Mouse (Mus musculus): ENCODE results near the gene Pla2g4f. TPM values are rescaled to one million over a fixed set of nuclear protein-coding genes. Genes with fewer than 3 reads are reported as not detected.

Gene Pla2g4f
- not detected in 2 replicates for polyA plus RNA-seq (2014; fragmentation: Nextera tagmentation; extraction: Ambion mirVana)

DNA sequence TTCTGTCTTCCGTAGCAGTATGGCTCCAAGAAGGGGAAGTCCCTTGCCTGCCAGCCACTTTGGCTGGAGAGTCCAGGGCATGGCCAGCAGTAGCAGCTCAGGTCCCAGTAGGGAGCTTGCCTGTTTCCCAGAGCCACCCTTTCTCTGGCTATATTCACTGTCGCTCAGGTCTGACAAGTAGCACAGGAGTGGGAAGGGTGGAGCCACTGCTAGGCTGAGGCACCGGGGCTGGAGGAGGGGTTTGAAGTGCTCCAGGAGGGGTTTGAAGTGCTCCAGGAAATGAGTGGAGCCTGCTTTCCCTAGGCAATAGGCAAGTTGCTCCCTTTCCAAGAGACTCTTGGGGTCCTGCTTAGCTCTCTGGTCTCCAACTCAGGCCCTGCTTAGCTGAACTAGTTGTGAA, at the start of gene Pla2g4f:
TSS of gene Pla2g4f (minus strand) at position 190 of the 400 bp plus-strand sequence.
- WGBS (ENCODE audit: insufficient replicate concordance), result 41% methylated on average over 3 of the region's 3 CpGs
- H3K4me3 ChIP-seq (ENCODE audit: low read depth, low read length), result no peak within 1 kb of the TSS
- no peak for ATAC-seq (replicated peaks; ENCODE audit: insufficient number of reproducible peaks, low FRiP score, low TSS enrichment)
- no peak within 1 kb of the TSS for H3K27ac ChIP-seq (ENCODE audit: low read depth, low read length)
- peaks cover 5% of the 10 kb centered on the region; the same call in 1 of the 2 replicates for H3K36me3 ChIP-seq (ENCODE audit: control insufficient read depth, insufficient read depth, low read length)
- H3K9me3 ChIP-seq (replicated peaks; ENCODE audit: control insufficient read depth, low read length), result no peaks in the 10 kb centered on the region
- no peak within 1 kb of the TSS for H3K4me2 ChIP-seq
- no peak within 1 kb of the TSS for H3K9ac ChIP-seq (ENCODE audit: low read depth, low read length)
- no peaks in the 10 kb centered on the region for H3K4me1 ChIP-seq (ENCODE audit: control insufficient read depth, insufficient read depth, low read length)
- no peaks in the 10 kb centered on the region for H3K27me3 ChIP-seq (ENCODE audit: control insufficient read depth, insufficient read depth, low read length)

GRCm38 (mm10) chr2:120360425-120360824, 46.5 kb upstream of the Pla2g4f start:
- peaks cover 19% of the 10 kb centered on the region for H3K36me3 ChIP-seq (ENCODE audit: control insufficient read depth, insufficient read depth, low read length)

DNA sequence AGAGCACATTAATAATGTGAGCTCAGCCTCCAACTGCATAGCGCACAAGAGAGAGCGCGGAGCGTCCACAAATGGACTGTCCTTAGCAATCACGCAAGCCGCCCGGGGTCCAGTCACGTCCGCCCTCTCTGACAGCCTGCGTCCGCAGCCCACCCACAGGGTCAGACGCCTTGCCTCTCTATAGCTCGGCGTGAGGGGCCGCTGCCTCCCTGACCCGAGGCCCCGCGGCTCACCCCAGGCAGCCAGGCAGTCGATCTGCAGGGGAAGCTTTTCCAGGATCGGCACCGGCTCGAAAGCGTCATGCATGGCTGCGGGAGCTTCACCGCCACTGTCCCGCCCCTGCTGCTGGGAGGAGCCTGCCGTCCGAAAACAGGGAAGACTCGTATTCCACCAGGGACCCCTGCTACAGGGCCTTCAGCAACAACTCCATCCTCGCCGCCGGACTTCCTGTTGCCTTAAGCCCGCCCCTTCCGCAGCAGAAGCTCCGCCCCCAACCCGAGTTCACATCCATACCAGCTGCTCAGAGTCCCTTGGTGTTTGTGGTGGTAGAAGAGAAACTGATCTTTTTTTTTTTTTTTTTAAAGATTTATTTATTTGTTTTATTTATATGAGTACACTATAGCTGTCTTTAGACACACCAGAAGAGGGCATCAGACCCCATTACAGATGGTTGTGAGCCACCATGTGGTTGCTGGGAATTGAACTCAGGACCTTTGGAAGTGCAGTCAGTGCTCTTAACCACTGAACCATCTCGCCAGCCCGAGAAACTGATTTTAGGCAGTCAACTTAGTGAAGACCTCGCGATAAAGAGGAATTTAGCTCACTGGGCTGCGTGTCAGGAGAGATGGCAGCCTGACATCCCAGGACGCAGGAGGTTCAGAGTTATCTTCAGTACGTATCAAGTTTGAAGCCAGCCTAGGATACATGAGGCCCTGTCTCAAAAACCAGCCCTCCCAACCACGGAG, 39.0 kb upstream of the Pla2g4f start, which contains the start of gene Vps39:
TSS of gene Vps39 (minus strand) at position 456 of the 965 bp plus-strand sequence.
- no peaks in the 10 kb centered on the region for H3K9me3 ChIP-seq (replicated peaks; ENCODE audit: control insufficient read depth, low read length)
- H3K27ac ChIP-seq (ENCODE audit: low read depth, low read length), result peak within 1 kb of the TSS; percentile 68; the same call in 1 of the 2 replicates
- no peaks in the 10 kb centered on the region for H3K27me3 ChIP-seq (ENCODE audit: control insufficient read depth, insufficient read depth, low read length)
- H3K4me2 ChIP-seq, result peak within 1 kb of the TSS; percentile 79
- H3K9ac ChIP-seq (ENCODE audit: low read depth, low read length), result peak within 1 kb of the TSS; percentile 90
- H3K4me3 ChIP-seq (ENCODE audit: low read depth, low read length), result peak within 1 kb of the TSS; percentile 93
- peaks cover 17% of the 10 kb centered on the region for H3K36me3 ChIP-seq (ENCODE audit: control insufficient read depth, insufficient read depth, low read length)
- 12% methylated on average over 44 of the region's 44 CpGs for WGBS (ENCODE audit: insufficient replicate concordance)
- H3K4me1 ChIP-seq (ENCODE audit: control insufficient read depth, insufficient read depth, low read length), result peaks cover 13% of the 10 kb centered on the region
- peak; percentile 91 for ATAC-seq (replicated peaks; ENCODE audit: insufficient number of reproducible peaks, low FRiP score, low TSS enrichment)

More at GRCm38 (mm10) chr2:120360425-120360824, 46.5 kb upstream of the Pla2g4f start:
- no peak for ATAC-seq (replicated peaks; ENCODE audit: insufficient number of reproducible peaks, low FRiP score, low TSS enrichment)
- H3K27ac ChIP-seq (ENCODE audit: low read depth, low read length), result no peak overlapping the region
- no peaks in the 10 kb centered on the region for H3K9me3 ChIP-seq (replicated peaks; ENCODE audit: control insufficient read depth, low read length)
- no peaks in the 10 kb centered on the region for H3K4me1 ChIP-seq (ENCODE audit: control insufficient read depth, insufficient read depth, low read length)
- H3K27me3 ChIP-seq (ENCODE audit: control insufficient read depth, insufficient read depth, low read length), result no peaks in the 10 kb centered on the region
- WGBS (ENCODE audit: insufficient replicate concordance), result 91% methylated on average over 1 of the region's 1 CpGs
- H3K4me2 ChIP-seq, result no peak overlapping the region
- no peak overlapping the region for H3K9ac ChIP-seq (ENCODE audit: low read depth, low read length)
- H3K4me3 ChIP-seq (ENCODE audit: low read depth, low read length), result no peak overlapping the region

DNA sequence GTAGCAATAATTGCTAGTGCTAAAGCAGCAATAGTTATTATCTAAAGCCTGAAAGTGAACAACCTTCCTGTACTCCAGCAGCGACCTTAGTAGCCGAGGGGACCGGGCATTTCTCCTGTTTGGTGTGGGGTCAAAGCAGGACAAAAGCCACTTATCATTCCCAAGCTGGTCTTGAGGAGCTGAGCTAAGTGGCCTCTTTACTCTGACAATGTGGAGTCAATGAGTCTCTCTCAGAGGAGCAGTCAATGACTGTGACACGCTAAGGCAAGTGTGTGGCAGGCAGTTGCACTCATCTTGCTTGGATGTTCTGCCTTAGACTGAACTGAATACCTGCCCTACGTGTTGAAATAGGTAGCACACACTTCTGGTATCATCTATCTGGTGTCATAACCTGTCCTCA, 37.4 kb upstream of the Pla2g4f start:
- Histone ChIP-seq H3K36me3 (ENCODE audit: control insufficient read depth, insufficient read depth, low read length) (peaks cover 18% of the 10 kb centered on the region), H3K9ac (ENCODE audit: low read depth, low read length) (no peak overlapping the region), H3K4me1 (ENCODE audit: control insufficient read depth, insufficient read depth, low read length) (peaks cover 13% of the 10 kb centered on the region), H3K4me2 (no peak overlapping the region; the same call in 1 of the 2 replicates), H3K27me3 (ENCODE audit: control insufficient read depth, insufficient read depth, low read length) (no peaks in the 10 kb centered on the region), H3K4me3 (ENCODE audit: low read depth, low read length) (no peak overlapping the region), H3K9me3 (replicated peaks; ENCODE audit: control insufficient read depth, low read length) (no peaks in the 10 kb centered on the region), H3K27ac (ENCODE audit: low read depth, low read length) (no peak overlapping the region)
- ATAC-seq (replicated peaks; ENCODE audit: insufficient number of reproducible peaks, low FRiP score, low TSS enrichment), result no peak
- WGBS (ENCODE audit: insufficient replicate concordance), result 59% methylated on average over 5 of the region's 5 CpGs

DNA sequence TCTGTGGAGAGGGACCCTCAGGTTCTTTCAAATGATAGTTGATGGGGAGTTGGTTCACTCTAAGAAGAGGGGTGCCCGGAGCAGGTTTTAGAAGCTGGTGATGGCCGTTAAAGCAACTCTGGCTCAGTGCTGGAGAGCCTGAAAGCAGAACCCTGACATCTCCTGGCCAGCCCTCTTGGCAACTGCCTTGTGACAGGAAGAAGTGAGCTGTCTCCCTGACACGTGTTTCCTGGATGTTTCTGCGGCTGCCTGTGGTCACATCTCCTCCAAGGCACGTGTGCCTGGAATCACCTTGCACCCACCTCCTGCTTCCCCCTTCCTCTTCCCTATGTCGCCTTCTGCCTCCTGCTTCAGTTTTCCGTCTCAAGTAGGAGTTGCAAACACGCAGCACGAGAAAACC, 34.2 kb upstream of the Pla2g4f start:
- ATAC-seq (replicated peaks; ENCODE audit: insufficient number of reproducible peaks, low FRiP score, low TSS enrichment), result no peak
- H3K4me3 ChIP-seq (ENCODE audit: low read depth, low read length), result no peak overlapping the region
- no peaks in the 10 kb centered on the region for H3K9me3 ChIP-seq (replicated peaks; ENCODE audit: control insufficient read depth, low read length)
- 68% methylated on average over 9 of the region's 9 CpGs for WGBS (ENCODE audit: insufficient replicate concordance)
- peaks cover 4% of the 10 kb centered on the region for H3K36me3 ChIP-seq (ENCODE audit: control insufficient read depth, insufficient read depth, low read length)
- no peak overlapping the region for H3K9ac ChIP-seq (ENCODE audit: low read depth, low read length)
- H3K27ac ChIP-seq (ENCODE audit: low read depth, low read length), result no peak overlapping the region
- no peaks in the 10 kb centered on the region for H3K27me3 ChIP-seq (ENCODE audit: control insufficient read depth, insufficient read depth, low read length)
- H3K4me2 ChIP-seq, result no peak overlapping the region
- H3K4me1 ChIP-seq (ENCODE audit: control insufficient read depth, insufficient read depth, low read length), result peaks cover 13% of the 10 kb centered on the region

- no peaks in the 10 kb centered on the region for H3K27me3 ChIP-seq (ENCODE audit: control insufficient read depth, insufficient read depth, low read length)
- no peak overlapping the region for H3K4me2 ChIP-seq
- ATAC-seq (replicated peaks; ENCODE audit: insufficient number of reproducible peaks, low FRiP score, low TSS enrichment), result no peak
- H3K4me3 ChIP-seq (ENCODE audit: low read depth, low read length), result no peak overlapping the region
- 95% methylated on average over 1 of the region's 1 CpGs for WGBS (ENCODE audit: insufficient replicate concordance)
- no peak overlapping the region for H3K9ac ChIP-seq (ENCODE audit: low read depth, low read length)
- H3K27ac ChIP-seq (ENCODE audit: low read depth, low read length), result no peak overlapping the region
- H3K9me3 ChIP-seq (replicated peaks; ENCODE audit: control insufficient read depth, low read length), result no peaks in the 10 kb centered on the region
- H3K36me3 ChIP-seq (ENCODE audit: control insufficient read depth, insufficient read depth, low read length), result peaks cover 11% of the 10 kb centered on the region
- no peaks in the 10 kb centered on the region for H3K4me1 ChIP-seq (ENCODE audit: control insufficient read depth, insufficient read depth, low read length)
Observed at GRCm38 (mm10) chr2:120341741-120342140, 27.8 kb upstream of the Pla2g4f start.

DNA sequence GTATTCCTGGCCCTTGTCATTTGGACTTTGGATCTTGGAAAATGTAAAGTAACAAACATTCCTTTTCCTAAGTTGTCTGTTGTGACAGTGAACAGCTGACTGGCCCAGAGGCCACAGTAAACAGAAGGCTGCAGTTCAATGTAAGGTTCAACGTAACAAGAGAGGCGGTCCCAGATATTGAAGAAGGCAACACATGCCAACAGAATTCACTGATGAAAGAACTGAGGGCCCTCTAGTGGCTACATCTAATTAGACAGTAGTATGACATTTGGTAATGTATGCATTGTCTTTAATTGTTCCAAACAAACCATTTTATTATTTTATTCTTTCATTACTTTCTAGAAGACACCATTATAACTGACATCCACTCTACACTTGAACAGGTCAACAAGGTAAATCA, 23.9 kb upstream of the Pla2g4f start:
- 77% methylated on average over 2 of the region's 2 CpGs for WGBS (ENCODE audit: insufficient replicate concordance)
- H3K4me1 ChIP-seq (ENCODE audit: control insufficient read depth, insufficient read depth, low read length), result no peaks in the 10 kb centered on the region
- H3K27ac ChIP-seq (ENCODE audit: low read depth, low read length), result no peak overlapping the region
- H3K9me3 ChIP-seq (replicated peaks; ENCODE audit: control insufficient read depth, low read length), result no peaks in the 10 kb centered on the region
- H3K4me2 ChIP-seq, result no peak overlapping the region
- no peaks in the 10 kb centered on the region for H3K27me3 ChIP-seq (ENCODE audit: control insufficient read depth, insufficient read depth, low read length)
- H3K4me3 ChIP-seq (ENCODE audit: low read depth, low read length), result no peak overlapping the region
- H3K9ac ChIP-seq (ENCODE audit: low read depth, low read length), result no peak overlapping the region
- peaks cover 17% of the 10 kb centered on the region for H3K36me3 ChIP-seq (ENCODE audit: control insufficient read depth, insufficient read depth, low read length)
- no peak for ATAC-seq (replicated peaks; ENCODE audit: insufficient number of reproducible peaks, low FRiP score, low TSS enrichment)

DNA sequence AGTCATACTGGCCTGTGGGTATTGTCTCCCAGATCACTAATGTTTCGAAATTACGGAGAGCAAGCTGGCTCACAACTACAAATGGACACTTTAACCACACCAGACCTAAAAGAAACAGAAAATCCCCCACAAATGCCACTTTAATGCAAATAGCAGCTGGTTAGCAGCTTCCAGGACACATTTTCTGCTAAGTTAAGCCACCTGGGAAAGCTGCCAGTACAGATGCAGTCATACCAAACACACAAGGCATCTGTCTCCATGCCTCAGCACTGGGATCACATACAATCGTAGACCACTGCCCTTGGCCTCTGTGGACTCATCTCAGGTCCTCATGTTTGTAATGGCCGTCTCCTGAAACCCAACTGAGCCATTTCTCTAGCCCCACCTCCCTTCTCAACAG, 17.6 kb upstream of the Pla2g4f start:
- peaks cover 20% of the 10 kb centered on the region; the same call in 1 of the 2 replicates for H3K36me3 ChIP-seq (ENCODE audit: control insufficient read depth, insufficient read depth, low read length)
- no peak for ATAC-seq (replicated peaks; ENCODE audit: insufficient number of reproducible peaks, low FRiP score, low TSS enrichment)

More for the DNA sequence above, 17.6 kb upstream of the Pla2g4f start:
- Histone ChIP-seq H3K9ac (ENCODE audit: low read depth, low read length) (no peak overlapping the region), H3K4me3 (ENCODE audit: low read depth, low read length) (no peak overlapping the region), H3K27ac (ENCODE audit: low read depth, low read length) (no peak overlapping the region), H3K9me3 (replicated peaks; ENCODE audit: control insufficient read depth, low read length) (no peaks in the 10 kb centered on the region), H3K4me2 (no peak overlapping the region), H3K27me3 (ENCODE audit: control insufficient read depth, insufficient read depth, low read length) (no peaks in the 10 kb centered on the region), H3K4me1 (ENCODE audit: control insufficient read depth, insufficient read depth, low read length) (no peaks in the 10 kb centered on the region)
- 92% methylated on average over 4 of the region's 4 CpGs for WGBS (ENCODE audit: insufficient replicate concordance)

Data from heart, embryonic 11.5 days (tissue).